Mouse (Mus musculus) ES-E14 (cell line): ENCODE measurements at regions not wholly inside any gene's neighbourhood (a gene's known extent, or its start where the extent isn't known, plus 50 kb on each side); places are given as distances from the start of the nearest gene placed in this dataset.

Experiments used
- DNase-seq: peaks from one replicate; pipeline ENCODE4 v3.0.0-alpha.2; 2013; ENCODE audit warnings: low read depth, low spot score
- H3K27ac ChIP-seq: 2 replicates; pipeline ENCODE4 v1.5.1; 2012; ENCODE audit warnings: low read depth, mild to moderate bottlenecking, low read length, moderate library complexity, mixed read lengths; ENCODE audit not compliant: poor library complexity, insufficient read depth, severe bottlenecking
- H3K36me3 ChIP-seq: 2 replicates; pipeline ENCODE4 v1.6.1; 2012; ENCODE audit warnings: mild to moderate bottlenecking, low read length, moderate library complexity, mixed read lengths; ENCODE audit not compliant: control insufficient read depth, poor library complexity, insufficient read depth, severe bottlenecking
- H3K4me1 ChIP-seq, 2 experiments: fragments of 150-350 bp in 1 of 2; sonication (generic) in 1 of 2; 2 replicates each; pipeline ENCODE4 v1.6.1; 2012; ENCODE audit warnings: low read length in 2 of 2, mild to moderate bottlenecking in 1 of 2, mixed read lengths in 1 of 2; ENCODE audit not compliant: control insufficient read depth in 2 of 2, insufficient read depth in 2 of 2, poor library complexity in 1 of 2
- H3K4me3 ChIP-seq, 2 experiments: fragments of 150-350 bp in 1 of 2; sonication (generic) in 1 of 2; 2 replicates each; pipeline ENCODE4 v1.5.1; 2012; ENCODE audit warnings: low read length in 2 of 2, low read depth in 1 of 2, mild to moderate bottlenecking in 1 of 2, mixed read lengths in 1 of 2; ENCODE audit not compliant: insufficient read depth in 1 of 2, poor library complexity in 1 of 2, severe bottlenecking in 1 of 2
- H3K9ac ChIP-seq: 2 replicates; pipeline ENCODE4 v1.6.1; 2012; ENCODE audit warnings: low read depth, mild to moderate bottlenecking, low read length, mixed read lengths; ENCODE audit not compliant: poor library complexity, insufficient read depth, severe bottlenecking
- H3K9me3 ChIP-seq: fragments of 150-350 bp; sonication (generic); 2 replicates; pipeline ENCODE4 v1.6.1; 2012; ENCODE audit warnings: low read depth, mild to moderate bottlenecking, low read length; ENCODE audit not compliant: control insufficient read depth, insufficient read depth
- CHD2 ChIP-seq: IDR thresholded peaks from 2 replicates; pipeline ENCODE4 v1.6.1; 2014; ENCODE audit warnings: mild to moderate bottlenecking, low read depth, low read length, inconsistent platforms
- HCFC1 ChIP-seq: IDR thresholded peaks from 2 replicates; pipeline ENCODE4 v1.6.1; 2012; ENCODE audit warnings: low read length, inconsistent platforms, borderline replicate concordance; ENCODE audit not compliant: insufficient read depth
- MAFK ChIP-seq: IDR thresholded peaks from 2 replicates; pipeline ENCODE4 v1.6.1; 2014; ENCODE audit warnings: mild to moderate bottlenecking, low read depth, low read length, inconsistent platforms; ENCODE audit not compliant: insufficient read depth
- ZC3H11A ChIP-seq: IDR thresholded peaks from 2 replicates; pipeline ENCODE4 v1.6.1; 2012; ENCODE audit warnings: low read depth, mild to moderate bottlenecking, inconsistent platforms, low read length, borderline replicate concordance
- ZNF384 ChIP-seq: IDR thresholded peaks from 2 replicates; pipeline ENCODE4 v1.6.1; 2012; ENCODE audit warnings: low read depth, low read length, inconsistent platforms
- in situ Hi-C, 2 experiments: fragments of 600-800 bp; cut with MboI; formaldehyde crosslinking; loops; one replicate each; pipeline ENCODE4 v1.15.1; 2025; ENCODE audit warnings: low sequenced_read_pairs in 2 of 2, inconsistent platforms in 1 of 2; ENCODE audit not compliant: unreplicated experiment in 2 of 2

- Histone ChIP-seq H3K36me3 (no peaks in the 10 kb centered on the region), H3K4me1 (no peaks in the 10 kb centered on the region), H3K9ac (no peak overlapping the region), H3K27ac (no peak overlapping the region), H3K9me3 (no peaks in the 10 kb centered on the region), H3K4me3 (no peak overlapping the region)
- TF ChIP-seq ZC3H11A (no peak), MAFK (no peak), ZNF384 (no peak), HCFC1 (no peak), CHD2 (no peak)
- no peak for DNase-seq
- in situ Hi-C loops = no loop called here
Measured at GRCm38 (mm10) chr1:166942201-166942600, 59.0 kb upstream of the Fam78b start.

GRCm38 (mm10) chr1:166944540-166944939, 56.7 kb upstream of the Fam78b start:
- TF ChIP-seq HCFC1 (no peak), MAFK (no peak), ZNF384 (no peak), CHD2 (no peak), ZC3H11A (no peak)
- H3K27ac ChIP-seq = no peak overlapping the region
- H3K9me3 ChIP-seq = no peaks in the 10 kb centered on the region
- H3K4me3 ChIP-seq = no peak overlapping the region
- in situ Hi-C loops = no loop called here
- no peaks in the 10 kb centered on the region for H3K4me1 ChIP-seq
- H3K9ac ChIP-seq = no peak overlapping the region
- no peaks in the 10 kb centered on the region for H3K36me3 ChIP-seq
- no peak for DNase-seq

- TF ChIP-seq HCFC1 (no peak), ZC3H11A (no peak), MAFK (no peak), ZNF384 (no peak), CHD2 (no peak)
- DNase-seq = no peak
- Histone ChIP-seq H3K9me3 (no peaks in the 10 kb centered on the region), H3K9ac (no peak overlapping the region), H3K4me1 (no peaks in the 10 kb centered on the region), H3K27ac (no peak overlapping the region), H3K36me3 (no peaks in the 10 kb centered on the region), H3K4me3 (no peak overlapping the region)
- in situ Hi-C loops = no loop called here
Measured at GRCm38 (mm10) chr1:166947844-166948702, 53.1 kb upstream of the Fam78b start.
